Comparison of ENCODE assay signal across 8 mouse cellular contexts in the genomic region with DNA sequence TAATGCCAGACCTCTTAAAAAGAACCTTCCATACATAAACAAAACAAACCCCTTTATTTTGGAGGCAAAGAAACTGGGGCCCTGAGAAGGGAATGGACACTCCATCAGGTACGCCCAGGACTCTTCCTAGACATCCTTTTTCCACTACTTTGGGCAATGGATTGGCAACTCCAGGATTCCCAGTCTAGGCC. TPM values are rescaled to one million over a fixed set of nuclear protein-coding genes. Genes with fewer than 3 reads are reported as not detected.
A peak's percentile ranks its signal among the peaks of the same experiment; 100 is the strongest.
DNase-seq lines count a peak whose midpoint lies in the region; ATAC-seq and TF ChIP-seq lines count a peak whose summit lies in the region.

TSS of gene Rdh5 (minus strand) at position 67 of the 191 bp plus-strand sequence.

- DNase-seq in kidney, adult 2 months = no peak
- no peak for DNase-seq in kidney, postnatal 10 days
- no peak for DNase-seq in adrenal gland, postnatal 25 days
- no peak for DNase-seq in hindbrain, embryonic 10.5 days (ENCODE audit: low spot score)
- DNase-seq in layer of hippocampus, adult 11-12 months (ENCODE audit: low spot score) = no peak
- no peak for DNase-seq in urinary bladder, postnatal 10 days (ENCODE audit: low spot score)
- DNase-seq in lung, postnatal 10 days = no peak

- TF ChIP-seq POLR2A in kidney, adult 2 months (IDR thresholded peaks at IDR 0.05; ENCODE audit: low read depth, low read length) = no peak

- WGBS in kidney, adult 2 months = 18% methylated on average over 1 of the region's 1 CpGs
- 18% methylated on average over 1 of the region's 1 CpGs for WGBS in hindbrain, embryonic 10.5 days
- WGBS in midbrain, embryonic 12.5 days = 6% methylated on average over 1 of the region's 1 CpGs

- peak within 1 kb of the TSS; percentile 98 for H3K27ac ChIP-seq in kidney, adult 2 months (ENCODE audit: insufficient read depth, low read depth, low read length)
- peak within 1 kb of the TSS; percentile 91 for H3K27ac ChIP-seq in hindbrain, embryonic 10.5 days
- H3K27ac ChIP-seq in midbrain, embryonic 12.5 days (replicated peaks) = peak within 1 kb of the TSS; percentile 89

- H3K4me1 ChIP-seq in kidney, adult 2 months (ENCODE audit: control insufficient read depth, insufficient read depth, low read length) = peaks cover 45% of the 10 kb centered on the region
- peaks cover 59% of the 10 kb centered on the region for H3K4me1 ChIP-seq in hindbrain, embryonic 10.5 days (replicated peaks)
- H3K4me1 ChIP-seq in midbrain, embryonic 12.5 days = peaks cover 33% of the 10 kb centered on the region

- no peak for TF ChIP-seq CTCF in kidney, adult 2 months (conservative IDR thresholded peaks at IDR 0.05; ENCODE audit: insufficient read depth, insufficient read length, low read depth, low read length)

- no peaks in the 10 kb centered on the region for H3K27me3 ChIP-seq in kidney, adult 2 months (replicated peaks; ENCODE audit: control insufficient read depth, insufficient read depth, low read length)
- H3K27me3 ChIP-seq in hindbrain, embryonic 10.5 days (ENCODE audit: insufficient read depth, poor library complexity, severe bottlenecking) = peaks cover 5% of the 10 kb centered on the region; the same call in 1 of the 2 replicates
- peaks cover 2% of the 10 kb centered on the region for H3K27me3 ChIP-seq in midbrain, embryonic 12.5 days

- peak within 1 kb of the TSS; percentile 65 for H3K4me3 ChIP-seq in kidney, adult 2 months (ENCODE audit: insufficient read depth, low read depth, low read length)
- H3K4me3 ChIP-seq in hindbrain, embryonic 10.5 days = peak within 1 kb of the TSS; percentile 78
- peak within 1 kb of the TSS; percentile 67 for H3K4me3 ChIP-seq in midbrain, embryonic 12.5 days

- H3K9ac ChIP-seq in midbrain, embryonic 12.5 days (replicated peaks) = peak within 1 kb of the TSS; percentile 81

- no peak for ATAC-seq in midbrain, embryonic 12.5 days (ENCODE audit: low FRiP score, low read depth)

- H3K36me3 ChIP-seq in kidney, adult 2 months (ENCODE audit: control insufficient read depth, insufficient read depth, low read length) = no peaks in the 10 kb centered on the region
- H3K36me3 ChIP-seq in hindbrain, embryonic 10.5 days = peaks cover 12% of the 10 kb centered on the region
- H3K36me3 ChIP-seq in midbrain, embryonic 12.5 days = peaks cover 5% of the 10 kb centered on the region; the same call in 1 of the 2 replicates

- peak within 1 kb of the TSS; percentile 66 for H3K4me2 ChIP-seq in midbrain, embryonic 12.5 days (replicated peaks)

- H3K9me3 ChIP-seq in hindbrain, embryonic 10.5 days = no peaks in the 10 kb centered on the region
- H3K9me3 ChIP-seq in midbrain, embryonic 12.5 days = no peaks in the 10 kb centered on the region

RNA-seq across cellular contexts. Expression of gene Rdh5, which starts in this region (rescaled TPM):
- polyA plus RNA-seq in kidney, adult 2 months (2012; rRNA removed) = 38.9 and 46.0 TPM in 2 replicates
- 7.7 and 15.9 TPM in 2 replicates for total RNA-seq in adrenal gland, postnatal 25 days (2021)
- polyA plus RNA-seq in hindbrain, embryonic 10.5 days (2016; fragmentation: Nextera tagmentation; extraction: Ambion mirVana) = 15.8 and 18.7 TPM in 2 replicates
- polyA plus RNA-seq in midbrain, embryonic 12.5 days (2016; fragmentation: Nextera tagmentation; extraction: Ambion mirVana) = 16.2 and 16.6 TPM in 2 replicates
